Mouse (Mus musculus): Measurements from ENCODE around the gene Pkdrej. TPM values are rescaled to one million over a fixed set of nuclear protein-coding genes. Genes with fewer than 3 reads are reported as not detected.

Pkdrej gene
- total and polyA plus RNA-seq, 3 experiments, result 1.8 to 4.2 (median 3.9) TPM

GRCm38 (mm10) chr15:85832599-85832998 lies 11.1 kb upstream of the Pkdrej start:
- H3K27ac ChIP-seq, result peak overlapping the region; percentile 91
- H3K4me3 ChIP-seq, result peak overlapping the region; percentile 78
- no peaks in the 10 kb centered on the region for H3K27me3 ChIP-seq (ENCODE audit: control insufficient read depth, insufficient read depth, low read length)
- 53% methylated on average over 8 of the region's 8 CpGs for WGBS
- no peak for DNase-seq
- H3K4me1 ChIP-seq (ENCODE audit: control insufficient read depth, insufficient read depth, low read length), result peaks cover 1% of the 10 kb centered on the region; the same call in 1 of the 2 replicates
- H3K9ac ChIP-seq (ENCODE audit: low read depth, low read length), result peak overlapping the region; percentile 77
- no peaks in the 10 kb centered on the region for H3K36me3 ChIP-seq (ENCODE audit: control insufficient read depth, insufficient read depth, low read length)
- no peaks in the 10 kb centered on the region for H3K79me2 ChIP-seq (replicated peaks; ENCODE audit: control insufficient read depth, insufficient read depth, low read length)
- TF ChIP-seq CTCF (IDR thresholded peaks at IDR 0.05) (no peak), EP300 (IDR thresholded peaks at IDR 0.05; ENCODE audit: insufficient read depth, low read depth, low read length) (no peak), POLR2A (IDR thresholded peaks at IDR 0.05; ENCODE audit: insufficient read depth, low read depth, low read length) (no peak)
- intact Hi-C loops (cut with DNase I), result loop anchor here (1.0 to 2.0 kb wide), 2 partner anchors 21 to 26 kb away; partner anchors contain the start of genes Cdpf1 and Gtse1

- no peaks in the 10 kb centered on the region for H3K79me2 ChIP-seq (replicated peaks; ENCODE audit: control insufficient read depth, insufficient read depth, low read length)
- DNase-seq, result peak; percentile 87 to 91
- no peaks in the 10 kb centered on the region for H3K27me3 ChIP-seq (ENCODE audit: control insufficient read depth, insufficient read depth, low read length)
- intact Hi-C loops (cut with DNase I), result loop anchor here (1.0 to 2.0 kb wide), 2 partner anchors 21 to 27 kb away; partner anchors contain the start of genes Cdpf1 and Gtse1
- peak within 1 kb of the TSS; percentile 77 for H3K9ac ChIP-seq (ENCODE audit: low read depth, low read length)
- peak within 1 kb of the TSS; percentile 91 for H3K27ac ChIP-seq
- peak within 1 kb of the TSS; percentile 78 for H3K4me3 ChIP-seq
- under 1% methylated on average over 27 of the region's 27 CpGs for WGBS
- peaks cover 1% of the 10 kb centered on the region; the same call in 1 of the 2 replicates for H3K4me1 ChIP-seq (ENCODE audit: control insufficient read depth, insufficient read depth, low read length)
- no peaks in the 10 kb centered on the region for H3K36me3 ChIP-seq (ENCODE audit: control insufficient read depth, insufficient read depth, low read length)
- TF ChIP-seq POLR2A (IDR thresholded peaks at IDR 0.05; ENCODE audit: insufficient read depth, low read depth, low read length) (peak; percentile 87; the same call in 1 of the 2 replicates), EP300 (IDR thresholded peaks at IDR 0.05; ENCODE audit: insufficient read depth, low read depth, low read length) (peak; percentile 63; the same call in 1 of the 2 replicates), CTCF (IDR thresholded peaks at IDR 0.05) (no peak)
These were observed 10.5 kb upstream of the Pkdrej start, which contains the start of gene Ttc38 for GRCm38 (mm10) chr15:85831954-85832590. Ttc38 (plus strand) TSS chr15:85832306.

- H3K4me1 ChIP-seq (ENCODE audit: control insufficient read depth, insufficient read depth, low read length), result peaks cover 1% of the 10 kb centered on the region; the same call in 1 of the 2 replicates
- H3K79me2 ChIP-seq (replicated peaks; ENCODE audit: control insufficient read depth, insufficient read depth, low read length), result no peaks in the 10 kb centered on the region
- no peak overlapping the region for H3K4me3 ChIP-seq
- 67% methylated on average over 5 of the region's 5 CpGs for WGBS
- H3K27ac ChIP-seq, result no peak overlapping the region
- no peaks in the 10 kb centered on the region for H3K36me3 ChIP-seq (ENCODE audit: control insufficient read depth, insufficient read depth, low read length)
- H3K27me3 ChIP-seq (ENCODE audit: control insufficient read depth, insufficient read depth, low read length), result no peaks in the 10 kb centered on the region
- no peak for DNase-seq
- no peak overlapping the region for H3K9ac ChIP-seq (ENCODE audit: low read depth, low read length)
- intact Hi-C loops (cut with DNase I), result no loop called here
- TF ChIP-seq EP300 (IDR thresholded peaks at IDR 0.05; ENCODE audit: insufficient read depth, low read depth, low read length), result no peak
- TF ChIP-seq POLR2A (IDR thresholded peaks at IDR 0.05; ENCODE audit: insufficient read depth, low read depth, low read length), result no peak
- TF ChIP-seq CTCF (IDR thresholded peaks at IDR 0.05), result no peak
These were observed 7.9 kb upstream of the Pkdrej start for GRCm38 (mm10) chr15:85829470-85829869.

GRCm38 (mm10) chr15:85828071-85828470 lies 6.5 kb upstream of the Pkdrej start:
- 81% methylated on average over 4 of the region's 4 CpGs for WGBS
- Histone ChIP-seq H3K27ac (no peak overlapping the region), H3K27me3 (ENCODE audit: control insufficient read depth, insufficient read depth, low read length) (no peaks in the 10 kb centered on the region), H3K79me2 (replicated peaks; ENCODE audit: control insufficient read depth, insufficient read depth, low read length) (no peaks in the 10 kb centered on the region), H3K4me3 (no peak overlapping the region), H3K9ac (ENCODE audit: low read depth, low read length) (no peak overlapping the region), H3K36me3 (ENCODE audit: control insufficient read depth, insufficient read depth, low read length) (no peaks in the 10 kb centered on the region), H3K4me1 (ENCODE audit: control insufficient read depth, insufficient read depth, low read length) (peaks cover 1% of the 10 kb centered on the region; the same call in 1 of the 2 replicates)
- intact Hi-C loops (cut with DNase I), result no loop called here
- DNase-seq, result no peak
- TF ChIP-seq CTCF (IDR thresholded peaks at IDR 0.05) (no peak), EP300 (IDR thresholded peaks at IDR 0.05; ENCODE audit: insufficient read depth, low read depth, low read length) (no peak), POLR2A (IDR thresholded peaks at IDR 0.05; ENCODE audit: insufficient read depth, low read depth, low read length) (no peak)

GRCm38 (mm10) chr15:85826676-85827075 lies 5.1 kb upstream of the Pkdrej start:
- no peak for TF ChIP-seq CTCF (IDR thresholded peaks at IDR 0.05)
- no peak for TF ChIP-seq EP300 (IDR thresholded peaks at IDR 0.05; ENCODE audit: insufficient read depth, low read depth, low read length)
- no peak for TF ChIP-seq POLR2A (IDR thresholded peaks at IDR 0.05; ENCODE audit: insufficient read depth, low read depth, low read length)
- Histone ChIP-seq H3K27me3 (ENCODE audit: control insufficient read depth, insufficient read depth, low read length) (peaks cover under 1% of the 10 kb centered on the region; the same call in 1 of the 2 replicates), H3K27ac (no peak overlapping the region), H3K79me2 (replicated peaks; ENCODE audit: control insufficient read depth, insufficient read depth, low read length) (no peaks in the 10 kb centered on the region), H3K4me1 (ENCODE audit: control insufficient read depth, insufficient read depth, low read length) (no peaks in the 10 kb centered on the region), H3K36me3 (ENCODE audit: control insufficient read depth, insufficient read depth, low read length) (no peaks in the 10 kb centered on the region), H3K9ac (ENCODE audit: low read depth, low read length) (no peak overlapping the region), H3K4me3 (no peak overlapping the region)
- WGBS, result 38% methylated on average over 5 of the region's 5 CpGs
- intact Hi-C loops (cut with DNase I), result no loop called here
- DNase-seq, result no peak

GRCm38 (mm10) chr15:85822011-85822359 lies 451 bp upstream of the Pkdrej start:
- H3K79me2 ChIP-seq (replicated peaks; ENCODE audit: control insufficient read depth, insufficient read depth, low read length), result no peaks in the 10 kb centered on the region
- H3K4me3 ChIP-seq, result peak overlapping the region; percentile 46
- no peak for DNase-seq
- peak overlapping the region; percentile 75 for H3K9ac ChIP-seq (ENCODE audit: low read depth, low read length)
- TF ChIP-seq CTCF (IDR thresholded peaks at IDR 0.05) (peak; percentile 31), POLR2A (IDR thresholded peaks at IDR 0.05; ENCODE audit: insufficient read depth, low read depth, low read length) (no peak)
- intact Hi-C loops (cut with DNase I), result no loop called here
- 26% methylated on average over 4 of the region's 4 CpGs for WGBS
- H3K4me1 ChIP-seq (ENCODE audit: control insufficient read depth, insufficient read depth, low read length), result peaks cover 4% of the 10 kb centered on the region; the same call in 1 of the 2 replicates
- H3K36me3 ChIP-seq (ENCODE audit: control insufficient read depth, insufficient read depth, low read length), result no peaks in the 10 kb centered on the region
- peaks cover 1% of the 10 kb centered on the region; the same call in 1 of the 2 replicates for H3K27me3 ChIP-seq (ENCODE audit: control insufficient read depth, insufficient read depth, low read length)
- H3K27ac ChIP-seq, result peak overlapping the region; percentile 71

Measured in heart, adult 2 months (tissue).